Mouse (Mus musculus) Muller cell, postnatal 12 days (primary cell): ENCODE data around the gene Susd6.

ENCODE experiments used
- DNase-seq: peaks from one replicate; pipeline ENCODE4 v3.0.0-alpha.2; 2015; ENCODE audit errors: inconsistent ontology term

The Susd6 gene

GRCm38 (mm10) chr12:80789849-80790694, at the start of gene Susd6:
Gene Susd6 (plus strand): TSS chr12:80790510.
- peak; percentile 99 for DNase-seq

GRCm38 (mm10) chr12:80744614-80745013, 45.7 kb upstream of the Susd6 start:
- DNase-seq = no peak

- peak; percentile 57 for DNase-seq
These were observed 44.1 kb upstream of the Susd6 start for GRCm38 (mm10) chr12:80746031-80746813.

- peak; percentile 48 for DNase-seq
These were observed 38.8 kb upstream of the Susd6 start for GRCm38 (mm10) chr12:80751556-80751955.

GRCm38 (mm10) chr12:80757751-80758558, 32.4 kb upstream of the Susd6 start:
- DNase-seq = peak; percentile 43

- no peak for DNase-seq
These were observed 31.5 kb upstream of the Susd6 start for GRCm38 (mm10) chr12:80758559-80759386.

- no peak for DNase-seq
These were observed 31.0 kb upstream of the Susd6 start for GRCm38 (mm10) chr12:80759387-80759712.

GRCm38 (mm10) chr12:80759713-80760395, 30.5 kb upstream of the Susd6 start:
- DNase-seq = no peak

GRCm38 (mm10) chr12:80760396-80760801, 29.9 kb upstream of the Susd6 start, which contains the start of gene Ccdc177:
Gene Ccdc177 (minus strand): TSS chr12:80760687.
- peak; percentile 79 for DNase-seq

- no peak for DNase-seq
These were observed 27.3 kb upstream of the Susd6 start for GRCm38 (mm10) chr12:80762982-80763381.

- DNase-seq = no peak
These were observed 26.2 kb upstream of the Susd6 start for GRCm38 (mm10) chr12:80764116-80764515.

- peak; percentile 87 for DNase-seq
These were observed 20.6 kb upstream of the Susd6 start for GRCm38 (mm10) chr12:80769697-80770096.

- no peak for DNase-seq
These were observed 15.5 kb upstream of the Susd6 start for GRCm38 (mm10) chr12:80774786-80775185.

GRCm38 (mm10) chr12:80776046-80776634, 14.2 kb upstream of the Susd6 start:
- DNase-seq = no peak

- DNase-seq = no peak
These were observed 11.9 kb upstream of the Susd6 start for GRCm38 (mm10) chr12:80778188-80778936.

- no peak for DNase-seq
These were observed 10.6 kb upstream of the Susd6 start for GRCm38 (mm10) chr12:80779760-80780159.

- peak; percentile 51 for DNase-seq
These were observed 8.1 kb upstream of the Susd6 start for GRCm38 (mm10) chr12:80782190-80782589.

GRCm38 (mm10) chr12:80782892-80783291, 7.4 kb upstream of the Susd6 start:
- DNase-seq = no peak

GRCm38 (mm10) chr12:80783889-80784288, 6.4 kb upstream of the Susd6 start:
- DNase-seq = no peak
